Mouse (Mus musculus) midbrain, embryonic 13.5 days (tissue): Measurements from ENCODE around the gene Pcnx. TPM values are rescaled to one million over a fixed set of nuclear protein-coding genes. Genes with fewer than 3 reads are reported as not detected.

Experiments
- ATAC-seq: fragments of 200-750 bp; cut with Nextera tagmentation; 2 replicates; pipeline ENCODE4 v1.8.0; 2017; ENCODE audit warnings: mild to moderate bottlenecking, moderate TSS enrichment, moderate library complexity
- H3K27ac ChIP-seq: fragments of 300-500 bp; sonication (generic); 2 replicates; pipeline ENCODE4 v1.5.1; 2015; ENCODE audit warnings: inconsistent platforms, mild to moderate bottlenecking, moderate library complexity
- H3K27me3 ChIP-seq: fragments of 300-500 bp; sonication (generic); 2 replicates; pipeline ENCODE4 v1.6.1; 2015; ENCODE audit warnings: mild to moderate bottlenecking, inconsistent platforms
- H3K36me3 ChIP-seq: fragments of 300-500 bp; sonication (generic); 2 replicates; pipeline ENCODE4 v1.6.1; 2015; ENCODE audit warnings: mild to moderate bottlenecking, inconsistent platforms
- H3K4me1 ChIP-seq: fragments of 300-500 bp; sonication (generic); replicated peaks from 2 replicates; pipeline ENCODE4 v1.6.1; 2015; ENCODE audit warnings: inconsistent platforms
- H3K4me2 ChIP-seq: fragments of 300-500 bp; sonication (generic); replicated peaks from 2 replicates; pipeline ENCODE4 v1.6.1; 2015; ENCODE audit warnings: moderate library complexity, mild to moderate bottlenecking, inconsistent platforms
- H3K4me3 ChIP-seq: fragments of 300-500 bp; sonication (generic); replicated peaks from 2 replicates; pipeline ENCODE4 v1.5.1; 2015; ENCODE audit warnings: mild to moderate bottlenecking, inconsistent platforms
- H3K9ac ChIP-seq: fragments of 300-500 bp; sonication (generic); replicated peaks from 2 replicates; pipeline ENCODE4 v1.6.1; 2015; ENCODE audit warnings: mild to moderate bottlenecking, inconsistent platforms
- H3K9me3 ChIP-seq: fragments of 300-500 bp; sonication (generic); 2 replicates; pipeline ENCODE4 v1.6.1; 2016; ENCODE audit warnings: mild to moderate bottlenecking, inconsistent platforms
- WGBS: fragments of 180-500 bp; shearing (Covaris S2); methylation state at CpG from one replicate; pipeline ENCODE4 v1.1.7; 2015; 5-methylcytosine and 5-hydroxymethylcytosine counted together
- polyA plus RNA-seq: library from polyadenylated mRNA; unstranded; fragments of >200 nt; fragmentation: Nextera tagmentation; extraction: Ambion mirVana; gene quantifications from 2 replicates; pipeline ENCODE4 v1.2.1, GENCODE M21; 2015

The Pcnx gene
- polyA plus RNA-seq, 1 experiment from 2014 or later, result 9.4 TPM

DNA sequence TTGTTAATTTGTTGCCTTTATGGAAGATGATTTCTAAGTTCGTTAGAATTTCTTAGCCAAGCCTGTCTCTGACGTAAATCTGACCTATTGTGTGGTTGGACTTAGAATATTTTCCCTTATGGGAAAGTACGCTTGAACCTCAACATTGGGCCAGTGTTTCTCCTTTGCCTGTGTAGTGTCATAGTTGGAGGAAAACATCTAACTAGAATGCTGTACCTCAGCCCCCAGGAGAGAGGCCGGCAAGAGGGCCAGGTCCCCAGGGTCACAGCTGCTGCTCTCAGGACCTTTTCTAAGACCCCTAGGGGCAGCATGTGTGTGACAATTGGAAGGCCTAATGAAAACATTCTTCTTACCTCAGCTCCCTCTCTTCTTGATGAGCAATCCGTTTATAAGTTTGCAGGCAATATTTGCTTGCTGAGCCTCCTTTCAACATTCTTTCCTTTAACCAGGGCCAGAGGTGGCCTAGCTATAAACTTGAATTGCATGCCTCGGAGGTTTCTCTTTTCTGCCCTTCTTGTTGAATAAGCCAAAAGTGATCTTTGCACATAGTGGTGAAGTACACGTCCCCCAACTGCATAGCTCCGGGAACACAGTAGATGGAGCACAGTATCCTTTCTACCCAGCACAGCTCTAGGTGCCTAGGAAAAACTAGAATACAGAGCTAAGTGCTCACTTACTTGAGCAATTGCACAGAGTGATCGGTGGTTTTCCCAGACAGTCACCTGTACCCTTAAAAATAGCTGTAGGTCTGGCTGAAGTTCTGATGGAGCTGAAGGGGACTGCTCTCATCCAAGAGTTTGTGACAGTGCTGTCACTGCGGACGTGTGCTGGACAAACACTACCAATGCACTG lies 23.7 kb downstream of the Pcnx start:
- no peaks in the 10 kb centered on the region for H3K27me3 ChIP-seq
- H3K36me3 ChIP-seq, result no peaks in the 10 kb centered on the region
- no peak overlapping the region for H3K4me3 ChIP-seq
- 69% methylated on average over 11 of the region's 11 CpGs for WGBS
- no peak overlapping the region for H3K4me2 ChIP-seq
- no peak overlapping the region for H3K27ac ChIP-seq
- H3K4me1 ChIP-seq, result 0 out of 2 replicates have a peak, but pooled peaks cover 4% of the 10 kb centered on the region
- H3K9ac ChIP-seq, result no peak overlapping the region
- H3K9me3 ChIP-seq, result no peaks in the 10 kb centered on the region
- ATAC-seq, result no peak

GRCm38 (mm10) chr12:81884107-81884398 lies 24.2 kb downstream of the Pcnx start:
- no peaks in the 10 kb centered on the region for H3K27me3 ChIP-seq
- 86% methylated on average over 3 of the region's 3 CpGs for WGBS

GRCm38 (mm10) chr12:81884983-81885382 lies 25.2 kb downstream of the Pcnx start:
- Histone ChIP-seq H3K27ac (no peak overlapping the region), H3K4me3 (no peak overlapping the region), H3K9ac (no peak overlapping the region), H3K36me3 (no peaks in the 10 kb centered on the region), H3K4me2 (no peak overlapping the region), H3K27me3 (no peaks in the 10 kb centered on the region), H3K4me1 (0 out of 2 replicates have a peak, but pooled peaks cover 4% of the 10 kb centered on the region), H3K9me3 (no peaks in the 10 kb centered on the region)
- ATAC-seq, result no peak
- 81% methylated on average over 5 of the region's 5 CpGs for WGBS

More at GRCm38 (mm10) chr12:81884107-81884398, 24.2 kb downstream of the Pcnx start:
- H3K27ac ChIP-seq, result no peak overlapping the region
- 0 out of 2 replicates have a peak, but pooled peaks cover 4% of the 10 kb centered on the region for H3K4me1 ChIP-seq
- no peak overlapping the region for H3K4me2 ChIP-seq
- H3K4me3 ChIP-seq, result no peak overlapping the region
- H3K9ac ChIP-seq, result no peak overlapping the region
- no peaks in the 10 kb centered on the region for H3K9me3 ChIP-seq
- no peak for ATAC-seq
- no peaks in the 10 kb centered on the region for H3K36me3 ChIP-seq

DNA sequence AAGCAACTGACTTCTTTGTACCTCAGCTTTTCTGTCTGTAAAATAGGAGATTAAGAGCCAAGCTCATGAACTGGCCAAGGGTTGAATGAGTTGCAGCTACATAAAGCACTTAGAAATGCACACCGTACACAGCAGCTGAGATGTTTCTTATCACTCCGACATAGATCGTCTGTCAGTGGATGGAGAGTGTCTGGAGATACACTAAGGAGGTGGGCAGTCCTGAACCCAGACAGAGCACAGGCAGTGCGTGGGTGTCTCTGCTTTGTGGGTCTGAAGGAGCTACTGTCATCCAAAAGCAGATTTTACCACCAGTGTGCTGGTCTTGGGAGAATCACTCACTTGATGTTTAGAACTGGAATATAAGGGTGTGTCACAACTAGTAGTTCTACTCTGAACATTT lies 26.2 kb downstream of the Pcnx start:
- Histone ChIP-seq H3K4me2 (no peak overlapping the region), H3K27ac (no peak overlapping the region), H3K27me3 (no peaks in the 10 kb centered on the region), H3K4me1 (0 out of 2 replicates have a peak, but pooled peaks cover 4% of the 10 kb centered on the region), H3K9me3 (no peaks in the 10 kb centered on the region), H3K4me3 (no peak overlapping the region), H3K36me3 (no peaks in the 10 kb centered on the region), H3K9ac (no peak overlapping the region)
- 93% methylated on average over 4 of the region's 4 CpGs for WGBS
- ATAC-seq, result no peak

DNA sequence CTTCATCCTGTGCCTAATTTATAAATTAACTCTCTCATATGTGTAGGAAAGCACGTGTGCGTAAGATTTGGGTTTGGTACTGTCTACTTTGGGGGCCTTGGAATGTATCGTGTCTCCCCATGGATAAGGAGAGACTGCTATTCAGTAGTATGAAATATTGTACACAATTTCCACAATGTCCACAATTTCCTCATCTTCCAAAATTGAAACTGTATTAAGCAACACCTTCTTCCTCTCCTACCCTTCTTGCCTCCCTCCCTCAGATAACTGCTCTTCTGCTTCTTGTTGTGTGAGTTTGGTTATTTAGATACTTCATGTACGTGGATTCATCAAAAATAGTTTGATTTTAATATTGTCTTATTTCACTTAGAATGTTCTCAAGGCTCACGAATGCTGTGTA lies 29.1 kb downstream of the Pcnx start:
- Histone ChIP-seq H3K27ac (no peak overlapping the region), H3K9ac (no peak overlapping the region), H3K4me2 (no peak overlapping the region), H3K9me3 (no peaks in the 10 kb centered on the region), H3K36me3 (no peaks in the 10 kb centered on the region), H3K27me3 (no peaks in the 10 kb centered on the region), H3K4me1 (peaks cover 4% of the 10 kb centered on the region; the same call in 1 of the 2 replicates), H3K4me3 (no peak overlapping the region)
- ATAC-seq, result no peak
- WGBS, result 96% methylated on average over 5 of the region's 5 CpGs

DNA sequence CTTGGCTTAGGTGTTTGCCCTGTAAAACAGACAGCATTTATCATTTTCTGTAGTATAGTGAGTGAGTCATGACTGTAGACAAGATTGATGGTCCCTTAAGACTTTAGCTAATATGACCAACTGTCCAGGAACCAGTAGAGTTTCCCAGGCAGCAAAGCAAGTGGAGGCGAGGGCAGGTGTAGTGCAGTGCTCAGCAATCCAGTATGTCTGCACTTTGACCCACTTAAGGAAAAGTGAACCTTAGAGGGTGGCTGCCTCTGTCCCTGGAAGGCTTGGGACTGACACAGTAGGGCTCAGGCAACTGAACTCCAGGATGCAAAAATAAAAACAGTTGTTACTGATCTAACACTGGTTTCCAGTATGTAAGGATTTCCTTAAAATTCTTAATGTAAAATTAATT lies 32.1 kb downstream of the Pcnx start:
- Histone ChIP-seq H3K4me3 (no peak overlapping the region), H3K27ac (no peak overlapping the region), H3K36me3 (peaks cover 10% of the 10 kb centered on the region; the same call in 1 of the 2 replicates), H3K27me3 (no peaks in the 10 kb centered on the region), H3K9ac (no peak overlapping the region), H3K9me3 (no peaks in the 10 kb centered on the region), H3K4me2 (no peak overlapping the region), H3K4me1 (peaks cover 4% of the 10 kb centered on the region; the same call in 1 of the 2 replicates)
- no peak for ATAC-seq
- 94% methylated on average over 1 of the region's 1 CpGs for WGBS

- ATAC-seq, result no peak
- H3K27me3 ChIP-seq, result no peaks in the 10 kb centered on the region
- H3K9ac ChIP-seq, result no peak overlapping the region
- H3K4me3 ChIP-seq, result no peak overlapping the region
- no peak overlapping the region for H3K27ac ChIP-seq
- no peaks in the 10 kb centered on the region for H3K9me3 ChIP-seq
- 94% methylated on average over 5 of the region's 5 CpGs for WGBS
- H3K4me1 ChIP-seq, result peaks cover 4% of the 10 kb centered on the region; the same call in 1 of the 2 replicates
- peaks cover 11% of the 10 kb centered on the region; the same call in 1 of the 2 replicates for H3K36me3 ChIP-seq
- H3K4me2 ChIP-seq, result no peak overlapping the region
Measured at GRCm38 (mm10) chr12:81894311-81894710, 34.5 kb downstream of the Pcnx start.

DNA sequence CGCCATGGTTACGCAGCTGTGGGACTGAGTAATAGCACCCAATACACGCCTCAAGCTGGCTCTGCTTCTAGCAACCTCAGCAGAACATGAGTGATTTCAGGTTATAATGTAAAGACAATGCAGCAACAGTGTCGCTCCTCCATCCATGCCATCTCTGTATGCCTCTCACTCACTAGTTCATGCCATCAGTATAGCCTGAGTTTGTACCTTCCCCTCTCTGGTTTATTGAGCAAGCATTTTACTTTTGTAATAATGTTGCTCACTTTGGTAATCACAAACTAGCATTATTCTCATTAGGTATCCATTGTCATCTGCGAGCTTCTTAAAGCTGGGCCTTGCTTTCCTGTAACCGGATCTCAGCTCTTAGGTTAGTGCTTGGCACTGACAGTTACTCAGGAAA lies 36.2 kb downstream of the Pcnx start:
- Histone ChIP-seq H3K4me3 (no peak overlapping the region), H3K4me2 (no peak overlapping the region), H3K4me1 (peaks cover 4% of the 10 kb centered on the region; the same call in 1 of the 2 replicates), H3K9me3 (no peaks in the 10 kb centered on the region), H3K36me3 (peaks cover 11% of the 10 kb centered on the region; the same call in 1 of the 2 replicates), H3K9ac (no peak overlapping the region), H3K27me3 (no peaks in the 10 kb centered on the region), H3K27ac (no peak overlapping the region)
- WGBS, result 95% methylated on average over 6 of the region's 6 CpGs
- ATAC-seq, result no peak

GRCm38 (mm10) chr12:81904456-81904855 lies 44.6 kb downstream of the Pcnx start:
- no peak overlapping the region for H3K27ac ChIP-seq
- no peak overlapping the region for H3K9ac ChIP-seq
- no peaks in the 10 kb centered on the region for H3K9me3 ChIP-seq
- no peaks in the 10 kb centered on the region for H3K4me1 ChIP-seq
- H3K4me3 ChIP-seq, result no peak overlapping the region
- peaks cover 9% of the 10 kb centered on the region for H3K36me3 ChIP-seq
- 94% methylated on average over 2 of the region's 2 CpGs for WGBS
- no peak for ATAC-seq
- H3K4me2 ChIP-seq, result no peak overlapping the region
- no peaks in the 10 kb centered on the region for H3K27me3 ChIP-seq

GRCm38 (mm10) chr12:81905865-81906264 lies 46.0 kb downstream of the Pcnx start:
- Histone ChIP-seq H3K27me3 (no peaks in the 10 kb centered on the region), H3K36me3 (peaks cover 9% of the 10 kb centered on the region), H3K9me3 (no peaks in the 10 kb centered on the region), H3K4me2 (no peak overlapping the region), H3K4me1 (no peaks in the 10 kb centered on the region), H3K9ac (no peak overlapping the region), H3K27ac (no peak overlapping the region), H3K4me3 (no peak overlapping the region)
- no peak for ATAC-seq
- 99% methylated on average over 2 of the region's 2 CpGs for WGBS

- Histone ChIP-seq H3K4me3 (no peak overlapping the region), H3K27me3 (no peaks in the 10 kb centered on the region), H3K9ac (no peak overlapping the region), H3K4me1 (peaks cover 3% of the 10 kb centered on the region), H3K4me2 (no peak overlapping the region), H3K9me3 (no peaks in the 10 kb centered on the region), H3K36me3 (peaks cover 9% of the 10 kb centered on the region), H3K27ac (no peak overlapping the region)
- no peak for ATAC-seq
- WGBS, result 57% methylated on average over 4 of the region's 4 CpGs
Measured at GRCm38 (mm10) chr12:81907741-81908357, 48.0 kb downstream of the Pcnx start.

DNA sequence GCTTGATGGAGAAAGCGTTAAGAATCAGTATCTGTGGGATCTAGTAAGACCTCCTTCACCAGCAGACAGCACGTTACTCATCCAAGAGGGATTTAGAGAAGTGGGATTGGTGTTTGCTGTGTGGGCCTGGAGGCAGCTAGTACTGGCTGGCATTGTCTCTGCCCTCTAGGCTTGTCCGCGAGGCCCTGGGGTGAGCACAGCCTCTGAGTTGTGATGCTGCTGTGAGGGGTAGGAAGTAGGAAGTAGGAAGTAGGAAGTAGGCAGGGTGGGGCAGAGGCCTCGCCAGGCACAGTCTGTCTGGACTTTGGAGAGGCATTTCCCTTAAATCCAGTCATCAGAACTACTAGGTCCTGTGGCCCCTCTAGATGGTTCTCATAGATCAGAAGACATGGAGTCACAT lies 50.6 kb downstream of the Pcnx start:
- 73% methylated on average over 5 of the region's 5 CpGs for WGBS

More for the DNA sequence above, 50.6 kb downstream of the Pcnx start:
- Histone ChIP-seq H3K27me3 (no peaks in the 10 kb centered on the region), H3K4me3 (no peak overlapping the region), H3K36me3 (peaks cover 12% of the 10 kb centered on the region), H3K9me3 (no peaks in the 10 kb centered on the region), H3K27ac (no peak overlapping the region), H3K4me2 (no peak overlapping the region), H3K4me1 (peaks cover 3% of the 10 kb centered on the region), H3K9ac (no peak overlapping the region)
- no peak for ATAC-seq
